Mouse (Mus musculus) heart, adult 2 months (tissue): ENCODE data around the gene Hmga1b.

Experiments used
- CTCF ChIP-seq: fragments of 200-600 bp; IDR thresholded peaks from 2 replicates; pipeline ENCODE4 v1.8.1; 2022; ENCODE audit warnings: antibody characterized with exemption, mild to moderate bottlenecking, moderate library complexity
- EP300 ChIP-seq: fragments of 200-500 bp; IDR thresholded peaks from 2 replicates; pipeline ENCODE4 v1.6.1; 2011; ENCODE audit warnings: low read depth, low read length, control low read depth; ENCODE audit not compliant: insufficient read depth
- POLR2A ChIP-seq: fragments of 200-500 bp; IDR thresholded peaks from 2 replicates; pipeline ENCODE4 v1.6.1; 2011; ENCODE audit warnings: mild to moderate bottlenecking, low read depth, low read length, control low read depth; ENCODE audit not compliant: insufficient read depth

GRCm38 (mm10) chr11:120785145-120785544 is 22.6 kb downstream of the Hmga1b start:
- TF ChIP-seq CTCF (no peak), POLR2A (no peak), EP300 (no peak)
